Mouse (Mus musculus): ENCODE results near the gene Xlr4b.
"Not testable (repeated sequence)": the region's sequence is repeated elsewhere in the genome, so short reads cannot be mapped to it uniquely, and the experiment has no call there.

Gene Xlr4b

DNA sequence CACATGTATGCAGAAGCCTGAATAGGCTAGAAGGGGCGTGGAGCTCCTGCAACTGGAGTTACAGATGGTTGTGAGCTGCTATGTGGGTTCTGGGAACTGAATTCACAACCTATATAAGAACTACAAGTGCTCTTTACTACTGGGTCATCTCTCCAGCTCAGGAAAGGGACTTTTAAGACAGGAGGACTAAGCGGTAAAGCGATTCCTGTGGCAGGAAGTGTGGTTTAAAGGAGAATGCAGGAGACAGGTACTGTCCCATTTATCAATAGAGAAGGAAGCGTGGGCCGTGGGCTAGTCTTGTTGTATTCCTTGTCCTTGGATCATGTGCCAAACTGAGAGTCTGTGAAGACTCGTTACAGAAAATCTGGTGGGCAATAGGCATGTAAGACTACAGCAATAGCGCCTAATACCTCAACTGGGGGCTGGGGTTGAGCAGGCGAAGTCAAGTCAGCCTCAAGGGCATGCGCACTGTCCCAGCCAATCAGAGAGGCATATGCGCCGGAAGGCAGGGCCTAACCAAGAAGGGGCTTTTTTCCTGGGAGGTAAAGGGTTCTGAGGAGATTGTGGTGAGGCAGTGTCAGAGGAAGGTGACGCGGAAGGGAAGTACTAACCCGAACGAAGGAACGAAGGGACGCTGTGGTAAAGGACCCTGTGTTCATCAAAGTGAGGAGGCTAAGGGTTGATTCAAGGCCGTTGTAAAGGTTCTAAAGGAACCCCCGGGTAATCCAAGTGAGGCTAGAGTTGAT lies at the start of gene Xlr4b:
Gene Xlr4b, plus strand, starts transcription at position 515 of the 746 bp plus-strand sequence.
- not testable (repeated sequence) for DNase-seq (ENCODE audit: low spot score)

DNA sequence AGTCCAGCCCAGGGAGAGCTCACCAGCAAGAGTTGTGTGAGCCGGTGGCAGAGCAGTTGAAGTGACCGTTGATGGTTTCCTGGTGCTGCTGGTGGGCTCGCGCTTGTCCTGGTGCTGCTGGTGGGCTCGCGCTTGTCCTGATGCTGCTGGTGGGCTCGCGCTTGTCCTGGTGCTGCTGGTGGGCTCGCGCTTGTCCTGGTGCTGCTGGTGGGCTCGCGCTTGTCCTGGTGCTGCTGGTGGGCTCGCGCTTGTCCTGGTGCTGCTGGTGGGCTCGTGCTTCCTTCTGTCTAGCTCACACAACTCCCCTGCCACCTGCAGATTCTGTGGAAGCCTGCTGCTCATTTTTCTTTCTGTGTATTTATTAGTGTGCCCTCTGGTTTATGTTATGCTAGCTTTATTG lies 37.2 kb upstream of the Xlr4b start, which contains the start of gene Spin2d:
Gene Spin2d, minus strand, starts transcription at position 101 of the 400 bp plus-strand sequence.
- DNase-seq (ENCODE audit: low spot score), result not testable (repeated sequence)

DNA sequence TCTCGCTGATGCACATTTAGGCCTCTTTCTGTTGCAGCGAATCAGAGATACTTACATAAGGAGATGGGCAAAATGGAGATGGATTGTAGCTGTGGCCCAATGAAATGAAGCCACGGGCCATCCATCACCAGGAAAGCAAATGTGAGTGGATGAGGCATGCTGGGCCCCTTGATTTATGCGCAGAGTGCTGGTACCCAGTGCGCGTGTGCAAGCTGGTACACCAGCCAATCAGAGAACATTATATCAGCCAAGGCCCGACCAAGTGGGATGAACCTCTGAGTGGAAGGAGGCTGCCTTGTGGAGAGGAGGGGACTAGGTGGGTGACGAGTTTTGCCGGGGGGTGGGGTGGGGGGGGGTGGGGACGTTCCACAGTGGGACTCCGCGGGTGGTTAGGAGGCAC lies 22.2 kb upstream of the Xlr4b start, which contains the start of gene Xlr3b:
Gene Xlr3b, plus strand, starts transcription at position 274 of the 400 bp plus-strand sequence.
- DNase-seq (ENCODE audit: low spot score), result peak; percentile 35

DNA sequence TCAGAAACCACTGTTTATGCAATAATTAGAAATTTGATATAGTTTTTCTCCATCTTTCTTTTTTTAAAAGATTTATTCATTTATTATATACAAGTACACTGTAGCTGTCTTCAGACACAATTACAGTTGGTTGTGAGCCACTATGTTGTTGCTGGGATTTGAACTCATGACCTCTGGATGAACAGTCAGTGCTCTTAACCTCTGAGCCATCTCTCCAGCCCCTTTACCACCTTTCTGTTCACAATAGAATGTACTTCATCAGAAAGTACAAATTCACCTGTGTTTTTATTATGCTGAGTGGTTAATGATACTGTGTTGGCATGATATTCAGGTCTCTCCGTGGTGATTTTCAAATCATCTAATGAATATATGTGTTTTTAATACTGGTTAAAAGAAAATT lies 11.2 kb downstream of the Xlr4b start:
- DNase-seq (ENCODE audit: low spot score), result no peak

DNA sequence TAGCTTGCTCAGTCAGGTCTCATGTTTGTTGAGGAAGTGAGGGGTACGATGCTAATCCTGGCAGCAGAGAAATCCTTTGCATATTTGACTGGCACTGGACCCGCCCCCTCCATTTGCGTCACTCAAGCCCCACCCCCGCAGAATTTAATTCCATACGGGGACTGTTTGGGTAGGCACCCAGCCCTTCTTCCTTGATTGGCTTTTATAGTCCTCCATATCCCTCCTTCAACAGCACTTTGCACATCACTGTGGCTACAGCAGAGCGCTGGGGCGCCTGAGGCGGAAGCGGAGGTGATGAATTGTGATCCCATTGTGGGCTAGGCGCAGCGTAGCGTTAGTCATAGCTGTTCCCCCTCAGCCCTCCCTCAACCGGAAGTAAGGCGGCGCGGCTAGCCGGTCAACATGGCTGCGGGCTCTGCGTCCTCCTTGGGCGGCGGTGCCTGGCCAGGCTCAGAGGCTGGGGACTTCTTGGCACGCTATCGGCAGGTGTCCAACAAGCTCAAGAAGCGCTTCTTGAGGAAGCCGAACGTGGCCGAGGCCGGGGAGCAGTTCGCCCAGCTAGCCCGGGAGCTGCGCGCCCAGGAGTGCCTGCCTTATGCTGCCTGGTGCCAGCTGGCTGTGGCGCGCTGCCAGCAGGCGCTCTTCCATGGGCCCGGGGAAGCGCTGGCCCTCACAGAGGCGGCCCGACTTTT lies 13.9 kb downstream of the Xlr4b start, which contains the start of gene F8a:
Gene F8a, plus strand, starts transcription at position 378 of the 692 bp plus-strand sequence.
- peak; percentile 79 for DNase-seq (ENCODE audit: low spot score)

DNA sequence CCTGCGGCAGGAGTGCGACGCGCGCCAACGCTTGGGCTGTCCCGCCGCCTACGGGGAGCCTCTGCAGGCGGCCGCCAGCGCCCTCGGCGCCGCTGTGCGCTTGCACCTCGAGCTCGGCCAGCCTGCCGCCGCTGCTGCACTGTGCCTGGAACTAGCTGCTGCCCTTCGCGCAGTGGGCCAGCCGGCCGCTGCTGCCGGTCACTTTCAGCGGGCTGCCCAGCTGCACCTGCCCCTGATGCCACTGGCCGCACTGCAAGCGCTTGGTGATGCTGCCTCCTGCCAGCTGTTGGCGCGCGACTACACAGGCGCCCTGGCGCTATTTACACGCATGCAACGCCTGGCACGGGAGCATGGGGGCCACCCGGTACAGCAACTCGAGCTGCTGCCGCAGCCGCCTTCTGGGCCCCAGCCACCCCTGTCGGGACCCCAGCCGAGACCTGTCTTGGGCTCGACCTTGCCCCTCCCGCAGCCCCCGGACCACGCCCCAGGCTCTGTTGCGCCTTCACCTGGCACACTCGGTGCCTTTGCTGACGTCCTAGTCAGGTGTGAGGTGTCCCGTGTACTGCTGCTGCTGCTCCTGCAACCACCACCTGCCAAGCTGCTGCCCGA lies 14.6 kb downstream of the Xlr4b start:
- DNase-seq (ENCODE audit: low spot score), result peak; percentile 53

DNA sequence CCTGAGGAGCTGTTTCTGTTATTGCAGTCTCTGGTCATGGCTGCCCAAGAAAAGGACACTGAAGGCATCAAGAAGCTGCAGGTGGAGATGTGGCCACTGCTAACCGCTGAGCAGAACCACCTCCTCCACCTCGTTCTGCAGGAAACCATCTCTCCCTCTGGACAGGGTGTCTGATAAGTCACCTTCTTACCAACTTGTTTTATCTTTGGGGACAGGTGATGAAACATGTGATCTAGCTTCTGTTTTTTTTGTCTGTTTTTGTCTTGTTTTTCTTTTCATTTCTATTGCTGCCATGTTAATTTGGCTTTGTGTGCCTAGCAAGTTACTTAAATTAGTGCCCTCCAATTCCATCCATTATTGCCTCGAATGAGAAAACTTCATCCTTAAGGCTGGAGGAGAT lies 15.2 kb downstream of the Xlr4b start:
- DNase-seq (ENCODE audit: low spot score), result no peak

DNA sequence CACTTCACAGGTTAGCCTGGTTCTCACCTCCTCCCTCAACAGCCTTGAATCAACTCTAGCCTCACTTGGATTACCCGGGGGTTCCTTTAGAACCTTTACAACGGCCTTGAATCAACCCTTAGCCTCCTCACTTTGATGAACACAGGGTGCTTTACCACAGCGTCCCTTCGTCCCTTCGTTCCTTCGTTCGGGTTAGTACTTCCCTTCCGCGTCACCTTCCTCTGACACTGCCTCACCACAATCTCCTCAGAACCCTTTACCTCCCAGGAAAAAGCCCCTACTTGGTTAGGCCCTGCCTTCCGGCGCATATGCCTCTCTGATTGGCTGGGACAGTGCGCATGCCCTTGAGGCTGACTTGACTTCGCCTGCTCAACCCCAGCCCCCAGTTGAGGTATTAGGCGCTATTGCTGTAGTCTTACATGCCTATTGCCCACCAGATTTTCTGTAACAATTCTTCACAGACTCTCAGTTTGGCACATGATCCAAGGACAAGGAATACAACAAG lies 28.7 kb downstream of the Xlr4b start, which contains the start of gene Xlr4c:
Gene Xlr4c, minus strand, starts transcription at position 310 of the 505 bp plus-strand sequence.
- not testable (repeated sequence) for DNase-seq (ENCODE audit: low spot score)

DNA sequence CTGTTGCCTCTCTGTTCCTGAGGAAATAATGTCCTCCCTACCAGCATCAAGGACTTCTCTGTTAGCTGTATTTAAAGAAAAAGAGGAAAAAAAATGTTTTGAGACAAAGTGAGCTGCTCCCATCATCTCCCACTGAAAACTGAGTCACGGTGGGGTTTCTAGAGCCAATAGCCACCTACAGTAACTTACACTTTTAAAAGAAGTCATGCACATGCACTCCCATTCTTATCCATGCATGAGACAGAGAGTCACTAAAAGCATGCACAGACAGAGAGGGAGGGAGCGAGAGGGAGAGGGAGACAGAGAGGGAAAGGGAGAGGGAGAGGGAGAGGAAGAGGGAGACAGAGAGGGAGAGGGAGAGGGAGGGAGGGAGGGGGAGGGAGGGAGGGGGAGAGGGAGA lies 48.3 kb downstream of the Xlr4b start:
- not testable (repeated sequence) for DNase-seq (ENCODE audit: low spot score)

DNA sequence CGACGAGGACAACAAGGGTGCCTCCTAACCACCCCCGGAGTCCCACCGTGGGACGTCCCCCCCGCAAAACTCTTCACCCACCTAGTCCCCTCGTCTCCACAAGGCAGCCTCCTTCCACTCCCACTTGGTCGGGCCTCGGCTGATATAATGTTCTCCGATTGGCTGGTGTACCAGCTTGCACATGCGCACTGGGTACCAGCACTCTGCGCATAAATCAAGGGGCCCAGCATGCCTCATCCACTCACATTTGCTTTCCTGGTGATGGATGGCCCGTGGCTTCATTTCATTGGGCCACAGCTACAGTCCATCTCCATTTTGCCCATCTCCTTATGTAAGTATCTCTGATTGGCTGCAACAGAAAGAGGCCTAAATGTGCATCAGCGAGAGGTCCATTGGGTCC lies 51.1 kb downstream of the Xlr4b start, which contains the start of gene Xlr3c:
Gene Xlr3c, minus strand, starts transcription at position 121 of the 400 bp plus-strand sequence.
- DNase-seq (ENCODE audit: low spot score), result peak; percentile 32
